Mouse (Mus musculus): ENCODE measurements around the gene Mamstr. TPM values are rescaled to one million over a fixed set of nuclear protein-coding genes. Genes with fewer than 3 reads are reported as not detected.

Gene Mamstr
- polyA plus RNA-seq, 1 experiment: 0.74 TPM

GRCm38 (mm10) chr7:45628364-45629294, 11.1 kb upstream of the Mamstr start:
- peak; percentile 27 for TF ChIP-seq POLR2A (IDR thresholded peaks at IDR 0.05; ENCODE audit: control insufficient read depth, low read depth, low read length)
- peak; percentile 81 for TF ChIP-seq CTCF (IDR thresholded peaks at IDR 0.05; ENCODE audit: control insufficient read depth, insufficient read depth, insufficient replicate concordance, low read depth, low read length)
- Histone ChIP-seq H3K36me3 (ENCODE audit: control insufficient read depth, insufficient read depth, low read length) (no peaks in the 10 kb centered on the region), H3K4me3 (ENCODE audit: control insufficient read depth, low read depth, low read length) (peak overlapping the region; percentile 87), H3K27me3 (ENCODE audit: control insufficient read depth, insufficient read depth, low read length) (no peaks in the 10 kb centered on the region), H3K27ac (ENCODE audit: control insufficient read depth, insufficient read depth, low read depth, low read length) (peak overlapping the region; percentile 12), H3K4me1 (ENCODE audit: control insufficient read depth, insufficient read depth, low read length) (peaks cover 28% of the 10 kb centered on the region)

GRCm38 (mm10) chr7:45630064-45630907, 9.5 kb upstream of the Mamstr start:
- TF ChIP-seq POLR2A (IDR thresholded peaks at IDR 0.05; ENCODE audit: control insufficient read depth, low read depth, low read length): no peak
- no peak for TF ChIP-seq CTCF (IDR thresholded peaks at IDR 0.05; ENCODE audit: control insufficient read depth, insufficient read depth, insufficient replicate concordance, low read depth, low read length)
- H3K4me3 ChIP-seq (ENCODE audit: control insufficient read depth, low read depth, low read length): no peak overlapping the region
- peaks cover 28% of the 10 kb centered on the region for H3K4me1 ChIP-seq (ENCODE audit: control insufficient read depth, insufficient read depth, low read length)
- no peaks in the 10 kb centered on the region for H3K36me3 ChIP-seq (ENCODE audit: control insufficient read depth, insufficient read depth, low read length)
- H3K27me3 ChIP-seq (ENCODE audit: control insufficient read depth, insufficient read depth, low read length): no peaks in the 10 kb centered on the region
- no peak overlapping the region for H3K27ac ChIP-seq (ENCODE audit: control insufficient read depth, insufficient read depth, low read depth, low read length)

- TF ChIP-seq CTCF (IDR thresholded peaks at IDR 0.05; ENCODE audit: control insufficient read depth, insufficient read depth, insufficient replicate concordance, low read depth, low read length): peak; percentile 15; the same call in 1 of the 2 replicates
- no peak for TF ChIP-seq POLR2A (IDR thresholded peaks at IDR 0.05; ENCODE audit: control insufficient read depth, low read depth, low read length)
- Histone ChIP-seq H3K27ac (ENCODE audit: control insufficient read depth, insufficient read depth, low read depth, low read length) (no peak overlapping the region), H3K36me3 (ENCODE audit: control insufficient read depth, insufficient read depth, low read length) (no peaks in the 10 kb centered on the region), H3K27me3 (ENCODE audit: control insufficient read depth, insufficient read depth, low read length) (no peaks in the 10 kb centered on the region), H3K4me1 (ENCODE audit: control insufficient read depth, insufficient read depth, low read length) (peaks cover 23% of the 10 kb centered on the region), H3K4me3 (ENCODE audit: control insufficient read depth, low read depth, low read length) (no peak overlapping the region; the same call in 1 of the 2 replicates)
These were observed 7.3 kb upstream of the Mamstr start for GRCm38 (mm10) chr7:45632499-45632898.

- Histone ChIP-seq H3K4me3 (ENCODE audit: control insufficient read depth, low read depth, low read length) (no peak overlapping the region), H3K27ac (ENCODE audit: control insufficient read depth, insufficient read depth, low read depth, low read length) (no peak overlapping the region), H3K27me3 (ENCODE audit: control insufficient read depth, insufficient read depth, low read length) (no peaks in the 10 kb centered on the region), H3K36me3 (ENCODE audit: control insufficient read depth, insufficient read depth, low read length) (no peaks in the 10 kb centered on the region), H3K4me1 (ENCODE audit: control insufficient read depth, insufficient read depth, low read length) (peaks cover 19% of the 10 kb centered on the region)
- TF ChIP-seq POLR2A (IDR thresholded peaks at IDR 0.05; ENCODE audit: control insufficient read depth, low read depth, low read length) (no peak), CTCF (IDR thresholded peaks at IDR 0.05; ENCODE audit: control insufficient read depth, insufficient read depth, insufficient replicate concordance, low read depth, low read length) (no peak)
These were observed 4.7 kb upstream of the Mamstr start for GRCm38 (mm10) chr7:45634946-45635681.

GRCm38 (mm10) chr7:45635711-45636688, 3.8 kb upstream of the Mamstr start:
- Histone ChIP-seq H3K27me3 (ENCODE audit: control insufficient read depth, insufficient read depth, low read length) (no peaks in the 10 kb centered on the region), H3K27ac (ENCODE audit: control insufficient read depth, insufficient read depth, low read depth, low read length) (no peak overlapping the region), H3K36me3 (ENCODE audit: control insufficient read depth, insufficient read depth, low read length) (no peaks in the 10 kb centered on the region), H3K4me3 (ENCODE audit: control insufficient read depth, low read depth, low read length) (no peak overlapping the region), H3K4me1 (ENCODE audit: control insufficient read depth, insufficient read depth, low read length) (peaks cover 17% of the 10 kb centered on the region)
- no peak for TF ChIP-seq POLR2A (IDR thresholded peaks at IDR 0.05; ENCODE audit: control insufficient read depth, low read depth, low read length)
- no peak for TF ChIP-seq CTCF (IDR thresholded peaks at IDR 0.05; ENCODE audit: control insufficient read depth, insufficient read depth, insufficient replicate concordance, low read depth, low read length)

- no peaks in the 10 kb centered on the region for H3K27me3 ChIP-seq (ENCODE audit: control insufficient read depth, insufficient read depth, low read length)
- H3K4me1 ChIP-seq (ENCODE audit: control insufficient read depth, insufficient read depth, low read length): peaks cover 14% of the 10 kb centered on the region
- TF ChIP-seq CTCF (IDR thresholded peaks at IDR 0.05; ENCODE audit: control insufficient read depth, insufficient read depth, insufficient replicate concordance, low read depth, low read length): no peak
- TF ChIP-seq POLR2A (IDR thresholded peaks at IDR 0.05; ENCODE audit: control insufficient read depth, low read depth, low read length): no peak
- no peaks in the 10 kb centered on the region for H3K36me3 ChIP-seq (ENCODE audit: control insufficient read depth, insufficient read depth, low read length)
- no peak overlapping the region for H3K27ac ChIP-seq (ENCODE audit: control insufficient read depth, insufficient read depth, low read depth, low read length)
- H3K4me3 ChIP-seq (ENCODE audit: control insufficient read depth, low read depth, low read length): no peak overlapping the region
These were observed 2.1 kb upstream of the Mamstr start for GRCm38 (mm10) chr7:45637710-45638109.

Measured in testis, adult 2 months (tissue).